Mouse (Mus musculus) cerebellum, postnatal 4 days (tissue): Measurements from ENCODE around the gene Kdm2a.
A peak's percentile ranks its signal among the peaks of the same experiment; 100 is the strongest.
"Not testable (repeated sequence)": the region's sequence is repeated elsewhere in the genome, so short reads cannot be mapped to it uniquely, and the experiment has no call there.

Source experiments
- DNase-seq, 2 experiments: peaks; one replicate each; pipeline ENCODE4 v3.0.0; 2022; ENCODE audit warnings: low spot score in 2 of 2, mixed read lengths in 1 of 2

Kdm2a gene

DNA sequence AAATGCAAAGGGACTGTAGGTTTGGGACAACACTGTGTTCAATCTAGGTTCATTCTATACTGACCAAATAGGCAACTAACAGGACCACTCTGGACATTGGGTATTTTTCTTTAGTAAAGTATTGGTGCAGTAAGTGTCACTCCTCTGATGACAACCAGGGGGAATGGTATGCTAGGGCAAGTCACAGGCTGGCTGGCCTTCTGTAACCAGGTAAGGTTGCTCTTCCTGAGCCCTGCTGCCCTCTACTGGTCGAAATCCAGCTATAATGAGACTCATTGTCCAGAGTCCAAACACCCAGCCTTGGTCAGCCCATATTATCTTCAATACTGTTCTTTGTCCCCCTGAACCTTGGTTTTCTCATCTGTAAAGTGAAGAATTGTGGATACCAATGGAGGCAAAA lies 19.1 kb upstream of the Kdm2a start:
- peak in 1 of 2 experiments; percentile 63 for DNase-seq

DNA sequence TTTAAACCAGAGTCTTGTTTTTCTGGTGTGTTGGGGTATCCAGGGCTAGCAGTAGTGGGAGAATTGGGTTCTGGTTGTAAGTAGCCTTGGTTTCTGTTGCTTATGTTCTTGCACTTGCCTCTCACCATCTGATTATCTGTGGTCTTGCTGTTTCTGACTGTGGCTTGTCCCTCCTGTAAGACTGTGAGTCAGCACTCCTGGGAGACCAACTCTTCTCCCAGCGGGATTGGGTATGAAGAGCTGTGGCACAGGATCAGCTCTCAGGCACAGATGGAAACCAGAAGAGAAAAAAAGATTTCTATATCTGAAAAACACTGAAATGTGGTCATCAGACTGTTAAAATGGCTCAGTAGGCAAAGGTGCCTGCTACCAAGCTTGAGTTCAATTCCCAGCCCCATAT lies 16.5 kb upstream of the Kdm2a start:
- DNase-seq: no peak

DNA sequence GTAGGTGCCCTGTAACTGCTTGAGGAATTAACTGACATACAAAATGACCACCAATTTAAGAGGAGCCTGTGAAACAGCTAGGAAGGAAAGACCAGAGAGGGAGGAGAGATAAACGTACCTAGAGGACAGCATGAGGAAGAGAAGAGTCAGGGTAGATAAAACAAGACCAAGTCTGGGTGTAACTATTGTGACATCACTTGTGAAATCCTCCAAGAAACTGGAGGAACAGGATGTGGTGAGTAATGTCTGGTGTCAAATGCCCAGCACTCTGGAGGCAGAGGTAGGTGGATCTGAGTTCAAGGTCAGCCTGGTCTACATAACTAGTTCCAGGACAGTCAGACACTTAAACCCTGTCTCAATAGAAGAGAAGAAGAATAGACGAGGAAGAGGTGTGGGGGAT lies 11.0 kb upstream of the Kdm2a start:
- DNase-seq: no peak

DNA sequence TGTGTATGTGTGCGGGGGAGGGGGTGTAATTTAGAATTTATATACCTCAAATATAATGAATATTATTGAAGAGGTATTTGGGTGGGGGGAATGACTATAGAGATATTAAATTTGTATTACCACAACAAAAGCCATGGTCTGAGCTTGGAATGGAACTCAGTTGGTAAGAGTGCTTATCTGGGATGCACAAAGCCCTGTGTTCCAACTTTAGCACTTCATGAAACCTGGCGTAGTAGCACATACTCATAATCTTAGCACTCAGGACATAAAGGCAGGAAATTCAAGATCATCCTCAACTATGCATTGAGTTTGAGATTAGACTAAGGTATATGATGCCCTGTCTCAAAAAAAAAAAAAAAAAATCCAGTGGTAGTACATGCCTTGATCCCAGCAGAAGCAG lies 6.8 kb upstream of the Kdm2a start:
- no peak for DNase-seq

DNA sequence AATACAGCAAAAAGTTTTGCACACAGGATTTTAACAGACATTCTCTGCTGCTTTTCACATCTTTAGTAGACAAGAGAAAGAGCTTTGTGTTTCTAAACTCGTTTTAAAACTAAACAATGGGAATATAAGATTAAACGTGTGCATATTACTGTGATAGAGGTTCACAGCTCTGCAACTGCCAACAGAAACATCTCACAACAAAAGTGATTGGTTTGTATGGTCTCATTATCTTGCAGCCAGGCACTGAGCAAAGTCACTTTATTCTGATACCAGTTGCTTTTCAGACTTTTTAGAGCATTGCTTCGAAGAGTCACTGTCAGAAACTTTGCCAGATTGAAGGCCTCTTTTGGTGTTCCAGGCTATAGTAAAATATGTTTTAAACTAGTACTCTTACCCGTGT lies 874 bp upstream of the Kdm2a start:
- DNase-seq: no peak

DNA sequence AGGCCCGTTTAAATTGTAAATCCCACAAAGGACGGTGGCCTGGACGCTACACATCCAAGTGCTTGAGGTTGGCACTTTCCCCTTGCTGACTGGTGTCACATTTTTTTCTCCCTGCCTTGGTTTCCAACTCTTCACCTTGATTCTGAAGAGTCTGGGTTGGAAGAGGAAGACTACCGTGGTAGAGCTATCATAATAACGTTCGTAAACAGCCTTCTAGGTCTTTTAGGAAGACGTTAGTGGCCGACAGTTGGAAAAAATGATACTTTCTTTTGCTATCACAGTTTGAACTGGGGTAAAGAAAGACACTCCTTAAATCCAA lies 504 bp upstream of the Kdm2a start:
- no peak for DNase-seq

DNA sequence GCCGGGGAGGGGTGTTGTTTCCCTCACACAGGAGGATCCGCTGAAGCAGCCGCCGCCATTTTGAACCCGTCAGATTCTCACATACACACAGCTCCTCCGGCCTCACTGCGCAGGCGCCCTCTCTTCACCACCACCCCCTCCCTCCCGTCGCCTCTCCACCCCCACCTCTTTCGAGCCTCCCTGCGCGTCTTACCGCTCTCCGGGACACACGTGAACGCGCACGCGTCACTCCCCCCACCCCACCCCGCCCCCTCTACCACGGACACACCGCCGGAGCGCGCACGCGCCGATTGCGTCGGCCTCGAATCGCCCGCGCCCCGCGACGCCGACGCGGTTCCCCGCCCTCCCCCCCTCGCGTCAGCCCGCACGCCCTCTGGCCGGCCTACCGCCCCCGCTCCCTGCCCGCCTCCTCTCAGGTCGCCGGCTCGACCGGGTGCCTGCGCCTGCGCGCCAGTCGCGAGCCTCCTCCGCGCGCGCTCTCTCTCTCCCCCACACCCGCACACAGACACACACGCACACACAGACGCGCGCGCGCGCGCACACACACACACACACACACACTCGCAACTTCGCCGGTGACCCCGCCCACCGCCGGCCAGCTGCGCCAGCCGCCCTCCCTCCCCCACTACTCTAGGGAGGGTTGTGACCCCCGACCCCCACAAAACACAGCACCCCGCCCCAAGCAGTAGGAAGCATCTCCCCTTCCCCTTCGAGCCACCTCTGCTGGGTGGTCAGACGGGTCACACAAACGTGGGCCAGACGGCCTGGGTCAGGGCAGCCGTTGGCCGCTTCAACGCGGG lies 887 bp downstream of the Kdm2a start:
- DNase-seq: peak; percentile 87 to 94

DNA sequence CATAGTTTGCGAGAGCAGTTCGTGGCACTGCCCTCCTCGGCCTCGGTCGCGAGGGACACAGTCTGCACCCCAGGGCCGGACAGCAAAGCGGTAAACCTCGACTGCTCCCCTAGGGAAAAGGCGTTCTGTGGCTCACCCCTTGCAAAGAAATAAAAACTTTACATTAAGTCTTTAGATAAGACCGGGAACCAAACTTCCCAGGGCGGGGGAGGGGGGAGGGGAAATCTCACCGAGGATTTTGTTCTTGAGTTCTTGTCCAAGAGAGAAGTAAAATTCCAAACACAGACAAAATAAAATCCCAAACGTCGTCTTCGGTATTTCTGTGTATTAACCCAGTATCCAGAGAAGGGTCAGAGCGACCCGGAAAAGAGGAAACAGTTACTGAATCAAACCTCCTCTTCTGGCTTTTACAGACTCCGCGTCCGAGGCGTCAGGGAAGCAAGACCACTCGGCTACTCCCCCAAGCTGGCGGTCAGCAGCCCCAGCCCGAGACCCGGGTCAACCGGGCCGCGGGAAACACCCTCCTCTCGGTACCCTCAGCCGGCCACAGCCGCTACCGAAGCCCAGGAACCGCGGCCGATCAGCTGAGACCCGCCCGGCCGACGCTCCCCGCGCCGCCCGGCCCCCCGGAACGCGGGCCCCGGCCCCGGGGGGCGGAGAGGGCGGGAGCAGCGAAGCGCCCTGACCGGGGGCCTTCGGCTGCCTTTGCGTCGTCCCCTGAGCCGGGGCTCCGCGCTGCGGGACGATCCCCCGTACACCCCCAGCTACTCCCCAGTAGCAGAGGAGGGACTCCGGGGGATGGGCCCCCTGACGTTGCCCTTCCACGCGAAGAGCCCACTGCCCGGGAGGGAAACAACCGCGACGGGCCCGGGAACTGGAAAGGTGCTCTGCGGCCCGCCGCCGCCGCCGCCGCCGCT lies 1.7 kb downstream of the Kdm2a start:
- DNase-seq: peak; percentile 23 to 34

DNA sequence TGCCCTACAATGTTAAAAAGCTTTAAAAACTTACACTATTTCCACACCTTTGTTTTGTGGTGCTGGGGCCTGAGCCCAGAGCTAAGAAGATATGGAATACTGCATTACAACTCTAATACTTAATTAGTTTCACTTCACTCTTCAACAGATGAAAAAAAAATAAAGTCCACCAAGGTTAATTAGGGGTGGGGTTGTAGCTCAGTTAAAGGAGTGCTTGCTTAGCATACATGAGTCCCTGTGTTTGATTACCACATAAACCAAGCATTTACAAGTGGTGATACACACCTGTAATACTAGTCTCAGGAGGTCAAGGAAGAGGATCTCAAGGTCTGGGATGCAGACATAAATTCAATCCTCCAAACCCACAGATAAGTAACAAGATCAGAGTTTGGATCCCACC lies 10.8 kb downstream of the Kdm2a start:
- DNase-seq: no peak

DNA sequence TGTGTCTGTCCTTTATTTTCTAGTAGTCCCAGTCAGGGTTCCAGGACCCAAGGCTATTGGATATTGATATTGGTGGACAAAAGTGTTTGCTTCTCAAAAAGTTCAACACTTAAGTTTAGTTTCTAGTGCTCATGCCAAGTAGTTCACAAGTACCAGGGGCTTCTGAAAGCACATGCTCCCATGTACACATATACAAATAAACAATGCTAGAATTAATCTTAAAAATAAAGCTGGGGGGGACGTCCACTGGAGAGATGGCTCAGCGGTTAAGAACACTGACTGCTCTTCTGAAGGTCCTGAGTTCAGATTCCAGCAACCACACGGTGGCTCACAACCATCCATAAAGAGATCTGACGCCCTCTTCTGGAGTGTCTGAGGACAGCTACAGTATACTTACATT lies 13.1 kb downstream of the Kdm2a start:
- DNase-seq: no peak

DNA sequence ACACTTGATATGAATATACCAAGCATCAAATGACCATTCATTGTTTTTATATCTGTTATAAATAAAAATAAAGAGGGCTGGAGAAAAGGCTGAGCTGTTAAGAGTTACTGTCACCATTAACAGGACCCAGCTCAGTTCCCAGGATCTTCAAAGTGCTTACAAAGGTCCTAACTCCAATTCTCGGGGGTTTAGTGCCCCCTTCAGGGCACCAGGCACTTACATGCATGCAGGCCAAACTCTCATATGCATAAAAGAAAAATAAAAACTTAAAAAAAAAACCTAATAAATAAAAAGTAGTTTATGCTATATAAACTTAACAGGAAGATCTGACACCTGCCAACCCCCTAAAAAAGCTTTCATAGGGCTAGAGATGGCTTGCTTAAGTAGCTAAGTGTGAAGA lies 13.8 kb downstream of the Kdm2a start:
- DNase-seq: no peak

DNA sequence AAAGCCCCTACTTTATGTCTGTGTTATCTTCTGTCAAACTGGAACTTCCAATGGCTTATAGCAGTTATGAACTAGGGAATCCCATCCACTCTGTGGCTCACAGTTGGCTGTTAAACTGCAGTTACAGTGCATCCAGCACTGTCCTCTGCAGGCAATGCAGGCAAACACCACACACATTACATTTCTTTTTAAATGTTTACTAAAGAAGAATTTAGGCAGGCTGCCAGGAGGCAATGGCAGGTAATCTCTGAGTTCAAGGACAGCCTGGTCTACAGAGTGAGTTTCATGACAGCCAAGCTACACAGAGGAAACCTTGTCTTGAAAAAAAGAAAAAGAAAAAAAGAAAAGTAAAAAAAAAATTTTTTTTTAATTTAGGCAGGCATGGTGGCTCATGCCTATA lies 14.8 kb downstream of the Kdm2a start:
- DNase-seq: no peak

DNA sequence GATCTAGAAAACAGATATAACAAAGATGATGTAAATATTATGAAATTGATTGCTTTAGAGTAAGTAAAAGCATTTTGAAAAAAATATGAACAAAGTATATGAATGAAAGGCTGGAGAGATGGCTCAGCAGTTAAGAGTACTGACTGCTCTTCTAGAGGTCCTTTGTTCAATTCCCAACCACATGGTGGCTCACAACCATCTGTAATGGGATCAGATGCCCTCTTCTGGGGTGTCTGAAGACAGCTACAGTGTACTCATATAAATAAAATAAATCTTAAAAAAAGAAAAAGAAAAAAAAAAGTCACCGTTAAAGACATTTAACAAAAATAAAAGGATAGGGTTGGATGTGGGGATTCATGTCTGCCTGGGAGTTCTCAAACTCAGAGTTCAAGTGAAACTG lies 15.8 kb downstream of the Kdm2a start:
- not testable (repeated sequence) for DNase-seq

DNA sequence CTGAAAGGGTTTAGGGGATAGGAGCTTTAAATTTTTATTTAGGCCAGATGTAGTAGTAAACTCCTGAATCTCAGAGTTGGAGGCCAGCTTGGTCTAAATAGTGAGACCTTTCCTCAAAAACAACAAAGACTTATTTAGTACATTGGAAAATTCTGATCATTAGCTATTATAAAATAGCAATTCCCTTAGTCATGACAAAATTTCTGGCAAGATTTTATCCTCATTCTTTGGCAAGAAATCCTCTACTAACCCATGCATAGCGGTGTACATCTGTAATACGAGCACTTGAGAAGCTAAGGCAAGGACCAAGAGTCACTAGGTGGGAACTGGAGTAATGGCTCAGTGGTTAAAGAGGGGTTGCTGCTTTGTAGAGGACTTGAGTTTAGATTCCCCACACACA lies 27.4 kb downstream of the Kdm2a start:
- DNase-seq: no peak

DNA sequence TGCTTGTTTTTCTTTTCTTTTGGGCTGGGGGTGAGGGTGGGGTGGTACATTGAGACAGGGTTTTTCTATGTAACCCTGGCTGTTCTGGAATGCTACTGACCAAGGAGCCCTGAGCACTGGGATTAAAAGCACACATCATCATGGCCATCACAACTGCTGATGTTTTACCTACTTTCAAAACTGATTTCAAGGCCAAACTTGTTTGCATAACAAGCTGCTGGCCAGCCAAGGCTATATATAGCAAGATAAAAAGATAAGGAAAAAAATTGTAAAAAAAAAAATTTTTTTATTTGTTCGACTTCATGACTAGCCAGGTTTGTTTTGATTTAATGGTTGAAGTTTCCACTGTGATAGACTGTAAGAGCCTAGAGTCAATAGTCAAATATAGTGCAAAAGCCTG lies 27.8 kb downstream of the Kdm2a start:
- DNase-seq: no peak

DNA sequence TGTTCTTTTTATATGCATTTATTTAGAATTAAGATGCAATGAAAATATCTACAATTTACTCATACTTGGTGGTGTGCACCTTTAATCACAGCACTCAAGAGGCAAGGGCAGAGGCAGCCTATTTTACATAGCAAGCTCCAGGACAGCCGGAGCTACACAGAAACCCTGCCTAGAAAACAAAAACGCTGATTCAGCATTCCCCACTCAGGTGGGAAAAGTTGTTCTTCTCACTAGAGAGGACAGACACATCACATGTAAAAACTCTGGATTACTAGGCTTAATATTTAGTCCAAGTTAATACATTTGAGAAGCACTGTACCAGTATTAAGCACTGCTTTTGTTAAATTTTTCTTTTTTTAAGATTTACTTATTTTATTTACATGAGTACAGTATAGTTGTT lies 48.6 kb downstream of the Kdm2a start:
- DNase-seq: no peak

DNA sequence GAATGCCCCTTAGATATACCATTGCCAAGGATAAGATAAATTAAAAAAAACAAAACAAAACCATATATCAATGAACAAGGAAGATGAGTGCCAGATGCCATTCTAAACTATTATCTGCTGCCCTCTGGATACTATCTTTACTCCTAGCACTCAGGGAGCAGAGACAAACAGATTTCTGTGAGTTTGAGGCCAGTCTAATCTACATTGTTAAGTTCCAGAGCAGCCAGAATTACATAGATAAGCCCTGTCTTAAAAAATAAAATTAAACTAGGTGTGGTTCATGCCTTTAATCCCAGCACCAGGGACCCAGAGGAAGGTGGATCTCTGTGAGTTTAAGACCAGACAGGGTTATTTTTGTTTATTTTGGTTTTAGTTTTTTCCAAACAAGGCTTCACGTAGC lies 51.6 kb downstream of the Kdm2a start:
- no peak for DNase-seq

DNA sequence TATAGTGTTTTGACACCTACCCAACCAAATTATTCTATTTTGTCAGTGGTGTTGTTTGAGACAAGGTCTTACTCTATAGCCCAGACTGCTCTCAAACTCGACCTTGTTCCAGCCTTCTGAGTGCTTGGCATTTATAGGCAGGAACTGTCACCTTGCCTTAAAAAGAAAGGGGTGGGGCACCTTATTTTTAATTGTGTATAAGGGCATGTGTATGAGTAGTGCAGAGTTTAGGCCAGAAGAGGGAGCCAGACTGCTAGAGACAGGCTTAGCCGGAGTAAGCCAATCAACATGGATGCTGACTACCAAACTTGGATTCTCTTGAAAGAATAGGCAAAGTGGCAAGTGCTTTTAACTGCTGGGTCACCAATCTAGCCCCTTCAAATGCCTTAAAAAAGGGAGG lies 59.9 kb downstream of the Kdm2a start:
- peak in 1 of 2 experiments; percentile 43 for DNase-seq

DNA sequence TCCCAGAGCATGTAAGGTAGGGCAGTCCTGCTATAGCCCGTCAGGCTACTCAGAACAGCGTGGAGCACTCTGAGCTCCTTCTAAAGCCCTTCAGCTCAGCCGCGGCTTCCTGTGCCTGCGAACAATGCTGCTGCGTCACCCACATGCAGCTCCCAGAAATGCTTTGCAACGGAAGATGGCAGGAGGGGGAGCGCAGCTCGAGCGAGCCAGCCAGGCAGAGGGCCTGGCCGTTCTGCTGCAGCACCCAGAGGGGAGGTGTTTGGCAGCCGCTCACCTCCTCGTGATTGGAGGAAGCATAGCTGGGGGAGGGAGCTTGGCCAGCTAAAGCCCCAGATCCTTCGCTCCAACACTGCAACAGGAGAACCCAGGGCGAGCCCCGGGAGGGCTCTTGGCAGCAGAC lies 64.3 kb downstream of the Kdm2a start:
- DNase-seq: peak; percentile 82 to 90

DNA sequence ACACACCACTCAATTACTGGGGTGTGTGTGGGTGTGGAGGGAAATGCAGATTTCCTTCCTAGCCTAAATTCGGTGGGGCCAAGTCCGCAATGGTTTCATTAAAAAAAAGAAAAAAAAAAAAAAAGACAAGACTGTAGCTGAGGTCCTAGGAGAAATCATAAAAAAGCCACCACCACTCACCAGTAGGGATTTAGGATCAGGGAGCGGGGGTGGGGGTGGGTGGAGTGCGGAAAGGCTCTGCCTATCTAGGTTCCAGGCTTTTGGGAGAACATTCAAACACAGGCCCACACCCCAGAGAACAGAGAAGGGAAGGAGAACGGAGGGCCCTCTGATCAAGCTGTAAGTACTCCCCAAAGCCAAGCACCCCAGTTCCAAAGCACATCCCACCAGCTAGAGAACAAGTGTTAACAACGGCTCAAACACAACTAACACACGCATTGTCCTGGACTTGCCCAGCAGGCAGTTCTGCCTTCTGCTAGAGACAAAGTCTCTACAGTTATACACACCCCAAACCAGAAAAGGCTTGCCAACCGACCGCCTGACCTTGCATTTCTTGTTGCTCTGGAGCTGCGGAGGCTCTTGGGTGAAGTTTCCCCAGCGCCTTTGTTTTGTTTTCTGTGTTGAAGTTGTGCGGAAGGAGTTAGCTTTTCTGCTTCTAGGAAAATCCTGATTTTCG lies 64.8 kb downstream of the Kdm2a start:
- DNase-seq: no peak

DNA sequence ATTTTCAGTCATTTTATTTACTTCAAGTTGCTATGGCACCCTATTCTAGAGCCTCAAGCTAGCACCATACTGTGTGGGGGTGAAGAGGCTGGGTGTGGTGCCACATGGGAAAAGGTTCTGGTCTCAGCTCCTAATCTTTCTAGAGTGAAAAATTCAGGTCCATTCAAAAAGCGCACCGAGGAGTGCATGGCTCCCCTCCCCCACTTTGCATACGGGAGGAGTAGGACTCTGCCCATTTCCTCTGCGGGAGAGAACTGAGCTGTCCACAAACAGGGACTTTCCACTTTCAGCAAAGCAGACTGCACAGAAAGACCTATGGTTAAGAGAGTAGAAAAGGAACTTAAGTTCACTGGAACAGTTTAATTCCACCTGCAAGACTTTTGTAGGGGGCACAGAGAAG lies 65.4 kb downstream of the Kdm2a start:
- DNase-seq: peak in 1 of 2 experiments; percentile 35

DNA sequence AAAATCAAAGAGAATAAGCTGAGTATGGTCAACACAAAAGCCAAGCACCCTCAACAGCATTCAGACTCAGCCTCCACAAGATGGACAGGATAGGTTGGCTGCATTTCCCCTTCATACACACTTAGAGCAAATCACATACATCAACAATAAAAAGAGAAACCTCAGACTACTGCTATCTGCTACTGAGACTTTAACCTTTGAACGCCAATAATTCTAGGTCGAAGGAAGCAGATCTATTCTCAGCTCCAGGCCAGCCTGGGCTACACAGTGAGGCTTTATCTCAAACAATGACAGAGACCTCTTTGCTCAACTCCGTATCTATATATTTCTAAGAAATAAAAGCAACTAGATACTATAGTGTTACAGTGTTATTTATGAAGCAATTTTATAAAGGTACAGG lies 66.8 kb downstream of the Kdm2a start:
- DNase-seq: no peak

DNA sequence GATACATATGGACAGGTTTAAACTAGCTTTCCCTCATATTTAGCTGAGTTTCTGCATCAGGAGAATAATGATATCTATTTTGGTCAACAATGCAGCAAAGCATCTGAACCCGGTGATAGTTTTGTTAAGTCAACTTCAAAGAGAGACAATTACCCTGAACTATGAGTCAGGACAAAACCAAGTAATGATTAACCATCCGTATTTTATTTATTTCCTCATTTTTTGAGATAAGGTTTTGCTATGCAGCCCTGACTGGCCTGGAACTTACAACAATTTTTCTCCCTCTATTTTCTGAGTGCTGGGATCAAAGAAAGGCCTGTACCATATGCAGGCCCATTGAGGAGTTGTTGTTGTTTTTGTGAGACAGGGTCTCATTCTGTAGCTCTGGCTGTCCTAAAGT lies 67.5 kb downstream of the Kdm2a start:
- no peak for DNase-seq
